ENCODE assay signal across 12 mouse cellular contexts in genomic region chr7:110379335-110379914, GRCm38 (mm10).
DNase-seq lines count a peak whose midpoint lies in the region; ATAC-seq and TF ChIP-seq lines count a peak whose summit lies in the region.
"Had no signal": no experiment of that assay in that cellular context is flagged by ENCODE, and none has a peak within 500 bp of the region (broad histone marks: within the 10 kb centered on the region; RNA-seq: fewer than 3 reads in every experiment).

No protein-coding gene starts in this region.

- H3K27ac ChIP-seq in heart, adult 2 months: no peak overlapping the region
- H3K27ac ChIP-seq in heart, embryonic 13.5 days (replicated peaks): peak overlapping the region; percentile 66; the same call in 1 of the 2 replicates
- H3K27ac ChIP-seq in forebrain, embryonic 15.5 days (replicated peaks): no peak overlapping the region
- H3K27ac ChIP-seq: kidney, embryonic 15.5 days; stomach, embryonic 15.5 days had no signal

- TF ChIP-seq CTCF in heart, adult 2 months (IDR thresholded peaks at IDR 0.05): no peak

- 48% methylated on average over 10 of the region's 10 CpGs for WGBS in heart, adult 2 months
- 45% methylated on average over 10 of the region's 10 CpGs for WGBS in heart, embryonic 13.5 days
- WGBS in forebrain, embryonic 15.5 days: 85% methylated on average over 10 of the region's 10 CpGs

- no peak for TF ChIP-seq EP300 in heart, adult 2 months (IDR thresholded peaks at IDR 0.05; ENCODE audit: insufficient read depth, low read depth, low read length)

- intact Hi-C loops in heart, adult 2 months (cut with DNase I): no loop called here
- intact Hi-C loops in gastrocnemius, postnatal 14 days (cut with DNase I; ENCODE audit: low total_unique reads): no loop called here

- no peaks in the 10 kb centered on the region; the same call in none of the 2 replicates for H3K4me1 ChIP-seq in heart, adult 2 months (ENCODE audit: control insufficient read depth, insufficient read depth, low read length)
- H3K4me1 ChIP-seq in heart, embryonic 13.5 days: peaks cover 18% of the 10 kb centered on the region
- no peaks in the 10 kb centered on the region for H3K4me1 ChIP-seq in forebrain, embryonic 15.5 days
- H3K4me1 ChIP-seq: stomach, embryonic 15.5 days had no signal

- ATAC-seq in heart, embryonic 13.5 days (ENCODE audit: extremely low read depth, insufficient number of reproducible peaks, low FRiP score, low TSS enrichment): no peak
- no peak for ATAC-seq in forebrain, embryonic 15.5 days (replicated peaks)
- ATAC-seq: CD4-positive, CD25-positive, alpha-beta regulatory T cell, adult 4 months; liver, postnatal 0 days had no signal

- H3K4me2 ChIP-seq in heart, embryonic 13.5 days: no peak overlapping the region
- no peak overlapping the region for H3K4me2 ChIP-seq in forebrain, embryonic 15.5 days (replicated peaks)
- H3K4me2 ChIP-seq: kidney, embryonic 15.5 days; stomach, embryonic 15.5 days had no signal

- H3K9me3 ChIP-seq in heart, embryonic 13.5 days: no peaks in the 10 kb centered on the region
- no peaks in the 10 kb centered on the region for H3K9me3 ChIP-seq in forebrain, embryonic 15.5 days
- H3K9me3 ChIP-seq: kidney, embryonic 15.5 days; stomach, embryonic 15.5 days had no signal

- no peak for TF ChIP-seq POLR2A in heart, adult 2 months (IDR thresholded peaks at IDR 0.05; ENCODE audit: insufficient read depth, low read depth, low read length)

- no peak overlapping the region for H3K4me3 ChIP-seq in heart, adult 2 months
- H3K4me3 ChIP-seq in heart, embryonic 13.5 days: no peak overlapping the region
- H3K4me3 ChIP-seq in forebrain, embryonic 15.5 days: no peak overlapping the region
- H3K4me3 ChIP-seq: kidney, embryonic 15.5 days; stomach, embryonic 15.5 days had no signal

- peak; percentile 22 to 39 for DNase-seq in heart, adult 18-20 months
- no peak for DNase-seq in heart, adult 2 months
- DNase-seq in right cerebral cortex, adult 2 months (ENCODE audit: low spot score in 2 of 2): peak; percentile 18 to 42
- no peak for DNase-seq in right cerebral cortex, adult 18-20 months
- DNase-seq in splenic B cell, adult 2 months (ENCODE audit: low read depth, low spot score): peak; percentile 48
- DNase-seq in gastrocnemius, postnatal 14 days: no peak
- DNase-seq: liver, postnatal 0 days had no signal

- no peaks in the 10 kb centered on the region for H3K36me3 ChIP-seq in heart, adult 2 months (ENCODE audit: control insufficient read depth, insufficient read depth, low read length)
- peaks cover 17% of the 10 kb centered on the region for H3K36me3 ChIP-seq in heart, embryonic 13.5 days
- no peaks in the 10 kb centered on the region for H3K36me3 ChIP-seq in splenic B cell, adult 2 months (ENCODE audit: control insufficient read depth, insufficient read depth, low read length, poor library complexity, severe bottlenecking)
- peaks cover 12% of the 10 kb centered on the region; the same call in 1 of the 2 replicates for H3K36me3 ChIP-seq in forebrain, embryonic 15.5 days

- no peaks in the 10 kb centered on the region for H3K79me2 ChIP-seq in heart, adult 2 months (replicated peaks; ENCODE audit: control insufficient read depth, insufficient read depth, low read length)

- H3K9ac ChIP-seq in heart, adult 2 months (ENCODE audit: low read depth, low read length): no peak overlapping the region
- 0 out of 2 replicates have a peak overlapping the region, but pooled peaks have one; percentile 50 for H3K9ac ChIP-seq in heart, embryonic 13.5 days
- no peak overlapping the region for H3K9ac ChIP-seq in forebrain, embryonic 15.5 days (replicated peaks)
- H3K9ac ChIP-seq: kidney, embryonic 15.5 days; liver, postnatal 0 days; stomach, embryonic 15.5 days had no signal

- no peaks in the 10 kb centered on the region for H3K27me3 ChIP-seq in heart, adult 2 months (ENCODE audit: control insufficient read depth, insufficient read depth, low read length)
- no peaks in the 10 kb centered on the region for H3K27me3 ChIP-seq in heart, embryonic 13.5 days (replicated peaks)
- H3K27me3 ChIP-seq in splenic B cell, adult 2 months (ENCODE audit: control insufficient read depth, insufficient read depth, low read length, poor library complexity, severe bottlenecking): no peaks in the 10 kb centered on the region
- no peaks in the 10 kb centered on the region for H3K27me3 ChIP-seq in forebrain, embryonic 15.5 days
- H3K27me3 ChIP-seq: kidney, embryonic 15.5 days; stomach, embryonic 15.5 days had no signal

Comparison
In these comparisons a context has a peak if more than half of its experiments do, and no peak if none do; other contexts are left out.
1. DNase-seq: peak in heart, adult 18-20 months (2 of 2), right cerebral cortex, adult 2 months (2 of 2) and splenic B cell, adult 2 months (single experiment); none in heart, adult 2 months (0 of 2), right cerebral cortex, adult 18-20 months (single experiment) and gastrocnemius, postnatal 14 days (single experiment).